Mouse (Mus musculus) neural tube, embryonic 13.5 days (tissue): ENCODE measurements around the gene Gm10073. TPM values are rescaled to one million over a fixed set of nuclear protein-coding genes. Genes with fewer than 3 reads are reported as not detected.
"Not testable (repeated sequence)": the region's sequence is repeated elsewhere in the genome, so short reads cannot be mapped to it uniquely, and the experiment has no call there.

Experiments used
- ATAC-seq: fragments of 200-750 bp; cut with Nextera tagmentation; 2 replicates; pipeline ENCODE4 v1.8.0; 2017; ENCODE audit warnings: low read depth, mild to moderate bottlenecking, moderate TSS enrichment, moderate library complexity
- H3K27ac ChIP-seq: fragments of 300-500 bp; sonication (generic); replicated peaks from 2 replicates; pipeline ENCODE4 v1.5.1; 2015; ENCODE audit warnings: moderate library complexity, mild to moderate bottlenecking, inconsistent platforms
- H3K27me3 ChIP-seq: fragments of 300-500 bp; sonication (generic); 2 replicates; pipeline ENCODE4 v1.6.1; 2015; ENCODE audit warnings: mild to moderate bottlenecking, inconsistent platforms
- H3K36me3 ChIP-seq: fragments of 300-500 bp; sonication (generic); 2 replicates; pipeline ENCODE4 v1.6.1; 2015; ENCODE audit warnings: mild to moderate bottlenecking, inconsistent platforms
- H3K4me1 ChIP-seq: fragments of 300-500 bp; sonication (generic); replicated peaks from 2 replicates; pipeline ENCODE4 v1.6.1; 2015; ENCODE audit warnings: inconsistent platforms
- H3K4me2 ChIP-seq: fragments of 300-500 bp; sonication (generic); 2 replicates; pipeline ENCODE4 v1.6.1; 2015; ENCODE audit warnings: inconsistent platforms, mild to moderate bottlenecking, moderate library complexity
- H3K4me3 ChIP-seq: fragments of 300-500 bp; sonication (generic); 2 replicates; pipeline ENCODE4 v1.5.1; 2015; ENCODE audit warnings: mild to moderate bottlenecking, inconsistent platforms
- H3K9ac ChIP-seq: fragments of 300-500 bp; sonication (generic); 2 replicates; pipeline ENCODE4 v1.6.1; 2015; ENCODE audit warnings: moderate library complexity, mild to moderate bottlenecking, inconsistent platforms
- H3K9me3 ChIP-seq: fragments of 300-500 bp; sonication (generic); 2 replicates; pipeline ENCODE4 v1.6.1; 2016; ENCODE audit warnings: inconsistent platforms
- WGBS: fragments of 180-500 bp; shearing (Covaris S2); methylation state at CpG from one replicate; pipeline ENCODE4 v1.1.7; 2015; 5-methylcytosine and 5-hydroxymethylcytosine counted together
- polyA plus RNA-seq: library from polyadenylated mRNA; unstranded; fragments of >200 nt; fragmentation: Nextera tagmentation; extraction: Ambion mirVana; gene quantifications from 2 replicates; pipeline ENCODE4 v1.2.1, GENCODE M21; 2015

Gene Gm10073
- 9.1 and 19.1 TPM in 2 replicates for polyA plus RNA-seq

DNA sequence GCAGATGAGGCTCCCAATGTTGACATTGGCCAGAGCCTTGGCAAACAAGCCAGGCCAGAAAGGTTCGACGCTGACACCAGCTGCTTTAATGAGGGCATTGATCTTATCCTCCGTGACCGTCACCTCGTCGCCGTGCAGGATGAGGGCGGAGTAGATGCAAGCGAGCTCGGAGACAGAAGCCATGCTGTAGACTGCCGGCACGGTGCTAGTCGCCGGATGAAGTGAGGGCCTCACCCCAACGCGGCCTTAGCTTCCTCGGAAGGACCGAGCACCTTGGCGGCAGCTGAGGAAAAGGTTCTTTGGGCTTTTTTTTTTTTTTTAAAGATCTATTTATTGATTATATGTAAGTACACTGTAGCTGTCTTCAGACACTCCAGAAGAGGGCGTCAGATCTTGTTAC is at the start of gene Gm10073:
Gene Gm10073 (minus strand): TSS at position 294 of the 400 bp plus-strand sequence.
- not testable (repeated sequence) for H3K4me1 ChIP-seq, H3K9ac ChIP-seq, H3K4me2 ChIP-seq, H3K27ac ChIP-seq, H3K9me3 ChIP-seq, H3K4me3 ChIP-seq, ATAC-seq, H3K36me3 ChIP-seq, H3K27me3 ChIP-seq
- 47% methylated on average over 20 of the region's 20 CpGs for WGBS

- Histone ChIP-seq H3K9ac (no peak overlapping the region), H3K4me1 (peaks cover 9% of the 10 kb centered on the region; the same call in 1 of the 2 replicates), H3K4me3 (no peak overlapping the region), H3K4me2 (no peak overlapping the region), H3K27me3 (no peaks in the 10 kb centered on the region), H3K9me3 (no peaks in the 10 kb centered on the region), H3K36me3 (no peaks in the 10 kb centered on the region), H3K27ac (no peak overlapping the region)
- 86% methylated on average over 5 of the region's 5 CpGs for WGBS
- no peak for ATAC-seq
Observed at GRCm38 (mm10) chr8:106623016-106623415, 49.8 kb upstream of the Gm10073 start.

DNA sequence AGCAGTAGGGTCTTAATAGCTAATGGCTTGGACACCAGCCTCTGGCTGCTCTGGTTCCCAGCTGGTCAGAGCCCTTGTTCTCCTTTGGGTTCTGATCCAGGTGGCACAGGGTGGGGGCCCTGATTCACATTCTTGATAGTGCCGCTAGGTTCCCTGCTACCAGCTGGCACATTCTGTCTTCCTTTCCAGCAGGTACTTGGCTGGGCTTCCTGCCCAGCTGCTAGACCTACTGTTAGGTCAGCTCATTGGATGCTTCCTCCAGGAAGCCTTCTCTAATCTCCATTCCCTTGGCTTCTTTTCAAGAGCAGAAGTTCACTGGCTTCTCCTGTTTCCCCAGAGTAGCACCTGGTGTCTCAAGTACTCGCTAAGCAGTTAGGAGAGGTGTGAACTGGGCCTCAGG is 47.2 kb upstream of the Gm10073 start:
- H3K9me3 ChIP-seq = no peaks in the 10 kb centered on the region
- no peak overlapping the region for H3K27ac ChIP-seq
- no peak overlapping the region for H3K9ac ChIP-seq
- no peaks in the 10 kb centered on the region for H3K36me3 ChIP-seq
- H3K4me3 ChIP-seq = no peak overlapping the region
- WGBS = 90% methylated on average over 2 of the region's 2 CpGs
- no peak overlapping the region for H3K4me2 ChIP-seq
- ATAC-seq = no peak
- H3K4me1 ChIP-seq = peaks cover 9% of the 10 kb centered on the region; the same call in 1 of the 2 replicates
- no peaks in the 10 kb centered on the region for H3K27me3 ChIP-seq

DNA sequence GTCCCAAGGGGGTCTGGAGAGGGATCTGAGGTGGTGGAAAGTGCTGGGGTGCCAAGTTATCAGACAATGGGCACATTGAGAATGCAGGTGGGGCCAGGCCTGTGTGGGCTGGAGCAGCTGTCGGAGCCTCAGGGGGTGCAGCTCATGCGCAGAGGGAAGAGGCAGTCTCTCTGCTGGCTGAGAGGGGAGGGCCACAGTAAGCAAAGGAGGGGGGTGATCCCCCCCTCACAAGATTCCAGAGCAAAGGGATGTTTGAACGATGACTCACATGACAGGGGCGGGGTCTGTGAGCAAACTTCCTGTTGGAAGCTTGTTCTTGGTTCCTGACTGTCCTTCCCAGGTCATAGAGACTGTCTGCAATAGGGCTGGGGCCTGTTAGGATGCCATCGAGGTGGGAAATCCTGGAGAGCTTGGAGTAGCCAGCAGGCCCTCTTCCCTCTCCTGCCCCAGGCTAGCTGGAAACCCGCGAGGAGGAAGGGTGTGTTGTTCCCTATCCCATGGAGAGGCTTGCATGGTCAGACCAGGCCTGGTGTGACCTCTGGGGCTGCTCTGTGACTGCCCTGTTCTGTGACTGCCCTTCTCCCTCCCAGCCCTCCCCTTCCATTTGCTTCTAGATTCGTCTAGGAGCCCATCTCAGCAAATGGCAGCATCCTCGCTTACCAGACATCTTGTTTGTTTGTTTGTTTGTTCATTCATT is 46.4 kb upstream of the Gm10073 start:
- no peak overlapping the region for H3K27ac ChIP-seq
- ATAC-seq = peak; percentile 50; the same call in 1 of the 2 replicates
- H3K4me3 ChIP-seq = no peak overlapping the region
- H3K4me1 ChIP-seq = peaks cover 9% of the 10 kb centered on the region; the same call in 1 of the 2 replicates
- no peaks in the 10 kb centered on the region for H3K27me3 ChIP-seq
- 66% methylated on average over 9 of the region's 9 CpGs for WGBS
- no peaks in the 10 kb centered on the region for H3K36me3 ChIP-seq
- H3K9ac ChIP-seq = no peak overlapping the region
- H3K9me3 ChIP-seq = no peaks in the 10 kb centered on the region
- H3K4me2 ChIP-seq = no peak overlapping the region

GRCm38 (mm10) chr8:106618324-106618723 is 45.1 kb upstream of the Gm10073 start:
- H3K9ac ChIP-seq = no peak overlapping the region
- H3K4me2 ChIP-seq = no peak overlapping the region
- no peak overlapping the region for H3K27ac ChIP-seq
- H3K27me3 ChIP-seq = no peaks in the 10 kb centered on the region
- H3K9me3 ChIP-seq = no peaks in the 10 kb centered on the region
- H3K36me3 ChIP-seq = no peaks in the 10 kb centered on the region
- no peak overlapping the region for H3K4me3 ChIP-seq
- 63% methylated on average over 6 of the region's 6 CpGs for whole genome bisulfite sequencing
- no peak for ATAC-seq
- H3K4me1 ChIP-seq = peaks cover 9% of the 10 kb centered on the region; the same call in 1 of the 2 replicates

GRCm38 (mm10) chr8:106617865-106618264 is 44.6 kb upstream of the Gm10073 start:
- Histone ChIP-seq H3K4me1 (peaks cover 9% of the 10 kb centered on the region; the same call in 1 of the 2 replicates), H3K36me3 (no peaks in the 10 kb centered on the region), H3K4me3 (no peak overlapping the region), H3K4me2 (no peak overlapping the region), H3K27me3 (no peaks in the 10 kb centered on the region), H3K9ac (no peak overlapping the region), H3K27ac (no peak overlapping the region), H3K9me3 (no peaks in the 10 kb centered on the region)
- ATAC-seq = no peak
- WGBS = 82% methylated on average over 6 of the region's 6 CpGs

DNA sequence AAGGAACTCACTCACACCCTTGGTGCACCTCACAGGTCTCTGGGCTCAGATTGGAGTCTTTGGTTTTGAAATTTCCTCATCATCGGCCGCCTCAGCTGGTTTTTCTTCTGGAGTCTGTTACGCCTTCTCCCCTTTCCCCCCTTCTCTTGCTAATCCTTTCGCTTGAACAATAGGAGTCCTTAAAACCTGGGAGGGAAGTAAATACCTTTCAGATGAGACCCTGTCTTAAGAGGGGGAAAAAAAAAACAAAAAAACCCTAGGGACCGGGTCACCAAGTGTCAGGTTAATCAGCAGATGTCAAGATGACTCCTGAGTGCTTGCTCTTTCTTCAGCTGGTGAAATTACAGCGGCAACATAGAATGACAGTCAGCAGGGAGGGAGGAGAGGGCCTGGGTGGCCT is 43.9 kb upstream of the Gm10073 start:
- WGBS = 46% methylated on average over 6 of the region's 6 CpGs
- ATAC-seq = no peak
- Histone ChIP-seq H3K27me3 (no peaks in the 10 kb centered on the region), H3K4me1 (peaks cover 9% of the 10 kb centered on the region; the same call in 1 of the 2 replicates), H3K4me3 (no peak overlapping the region), H3K4me2 (no peak overlapping the region), H3K9ac (no peak overlapping the region), H3K27ac (no peak overlapping the region), H3K9me3 (no peaks in the 10 kb centered on the region), H3K36me3 (no peaks in the 10 kb centered on the region)

- no peaks in the 10 kb centered on the region for H3K36me3 ChIP-seq
- H3K9ac ChIP-seq = no peak overlapping the region
- ATAC-seq = no peak
- no peaks in the 10 kb centered on the region for H3K27me3 ChIP-seq
- no peaks in the 10 kb centered on the region for H3K9me3 ChIP-seq
- peaks cover 9% of the 10 kb centered on the region; the same call in 1 of the 2 replicates for H3K4me1 ChIP-seq
- no peak overlapping the region for H3K27ac ChIP-seq
- H3K4me2 ChIP-seq = no peak overlapping the region
- no peak overlapping the region for H3K4me3 ChIP-seq
- 53% methylated on average over 4 of the region's 4 CpGs for WGBS
Observed at GRCm38 (mm10) chr8:106616679-106617078, 43.4 kb upstream of the Gm10073 start.

DNA sequence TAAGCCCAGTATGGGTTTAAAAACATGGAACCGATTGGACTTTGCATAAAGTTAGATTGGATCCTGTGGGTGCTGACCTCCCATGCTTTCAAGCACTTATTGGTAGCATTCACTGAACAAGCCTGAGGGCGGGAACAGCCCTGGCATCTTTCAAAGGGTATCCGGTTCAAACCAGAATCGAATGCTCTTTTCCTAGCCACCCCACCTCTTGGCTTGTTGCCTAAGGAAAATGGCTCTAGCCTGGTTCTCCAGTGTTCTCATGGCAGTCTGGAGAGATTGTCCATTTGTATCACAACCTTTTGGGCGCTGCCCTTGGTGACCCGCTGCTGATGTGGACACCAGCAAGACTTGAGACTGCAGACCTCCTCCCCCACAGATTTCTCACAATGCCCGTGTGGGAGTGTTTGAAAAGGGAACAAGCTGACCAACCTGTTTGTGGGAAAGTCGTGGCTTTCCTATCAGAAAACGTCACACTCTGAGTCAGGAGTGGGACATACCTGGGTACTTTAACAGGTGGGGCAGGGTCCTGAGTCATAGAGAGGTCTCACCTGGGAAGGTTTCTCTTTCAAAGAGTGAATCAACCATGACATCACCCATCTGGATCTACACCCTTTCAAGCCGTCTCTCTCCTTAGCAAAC is 42.5 kb upstream of the Gm10073 start:
- Histone ChIP-seq H3K4me2 (no peak overlapping the region), H3K9me3 (no peaks in the 10 kb centered on the region), H3K9ac (no peak overlapping the region), H3K4me3 (no peak overlapping the region), H3K27ac (no peak overlapping the region), H3K4me1 (peaks cover 9% of the 10 kb centered on the region; the same call in 1 of the 2 replicates), H3K27me3 (no peaks in the 10 kb centered on the region), H3K36me3 (no peaks in the 10 kb centered on the region)
- no peak for ATAC-seq
- WGBS = 80% methylated on average over 10 of the region's 10 CpGs

GRCm38 (mm10) chr8:106614704-106615103 is 41.4 kb upstream of the Gm10073 start:
- Histone ChIP-seq H3K4me1 (peaks cover 4% of the 10 kb centered on the region; the same call in 1 of the 2 replicates), H3K27me3 (no peaks in the 10 kb centered on the region), H3K4me2 (no peak overlapping the region), H3K9me3 (no peaks in the 10 kb centered on the region), H3K4me3 (no peak overlapping the region), H3K9ac (no peak overlapping the region), H3K36me3 (no peaks in the 10 kb centered on the region), H3K27ac (no peak overlapping the region)
- 71% methylated on average over 5 of the region's 5 CpGs for WGBS
- ATAC-seq = no peak

GRCm38 (mm10) chr8:106612047-106612446 is 38.8 kb upstream of the Gm10073 start:
- Histone ChIP-seq H3K4me3 (no peak overlapping the region), H3K4me2 (no peak overlapping the region), H3K4me1 (no peaks in the 10 kb centered on the region), H3K27ac (no peak overlapping the region), H3K9ac (no peak overlapping the region), H3K36me3 (no peaks in the 10 kb centered on the region), H3K27me3 (peaks cover 9% of the 10 kb centered on the region), H3K9me3 (no peaks in the 10 kb centered on the region)
- WGBS = 73% methylated on average over 3 of the region's 3 CpGs
- ATAC-seq = no peak

- Histone ChIP-seq H3K36me3 (no peaks in the 10 kb centered on the region), H3K9me3 (no peaks in the 10 kb centered on the region), H3K4me1 (no peaks in the 10 kb centered on the region), H3K27ac (no peak overlapping the region), H3K27me3 (peaks cover 18% of the 10 kb centered on the region), H3K4me2 (no peak overlapping the region), H3K4me3 (no peak overlapping the region), H3K9ac (no peak overlapping the region)
- WGBS = 72% methylated on average over 9 of the region's 9 CpGs
- no peak for ATAC-seq
Observed at GRCm38 (mm10) chr8:106610958-106611640, 37.8 kb upstream of the Gm10073 start.
